Mouse (Mus musculus) left cerebral cortex, adult 9 months (tissue): Measurements from ENCODE around the gene Pacrg.

Experiments
- DNase-seq, 2 experiments: peaks; one replicate each; pipeline ENCODE4 v3.0.0; 2022; ENCODE audit warnings: low spot score in 2 of 2

Gene Pacrg

DNA sequence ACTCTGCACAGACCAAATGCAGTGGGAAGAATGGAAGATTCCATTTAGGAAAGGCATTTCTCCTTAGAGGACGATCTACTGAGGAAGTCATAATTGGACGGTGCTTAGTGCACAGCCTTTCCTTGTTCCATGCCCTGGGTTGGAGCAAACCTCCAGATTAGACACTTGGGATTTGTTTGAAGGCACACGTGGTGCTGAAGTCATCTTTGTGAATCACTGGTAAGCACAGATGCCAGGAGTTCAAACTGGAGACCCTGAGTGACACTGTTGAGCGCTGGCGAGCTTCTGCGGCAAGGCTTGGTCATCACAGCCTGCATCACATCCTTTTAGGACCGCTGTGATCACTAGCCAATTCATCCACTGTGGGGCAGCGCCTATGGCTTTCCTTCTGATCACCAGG is 385.7 kb downstream of the Pacrg start:
- peak; percentile 31 to 37 for DNase-seq

DNA sequence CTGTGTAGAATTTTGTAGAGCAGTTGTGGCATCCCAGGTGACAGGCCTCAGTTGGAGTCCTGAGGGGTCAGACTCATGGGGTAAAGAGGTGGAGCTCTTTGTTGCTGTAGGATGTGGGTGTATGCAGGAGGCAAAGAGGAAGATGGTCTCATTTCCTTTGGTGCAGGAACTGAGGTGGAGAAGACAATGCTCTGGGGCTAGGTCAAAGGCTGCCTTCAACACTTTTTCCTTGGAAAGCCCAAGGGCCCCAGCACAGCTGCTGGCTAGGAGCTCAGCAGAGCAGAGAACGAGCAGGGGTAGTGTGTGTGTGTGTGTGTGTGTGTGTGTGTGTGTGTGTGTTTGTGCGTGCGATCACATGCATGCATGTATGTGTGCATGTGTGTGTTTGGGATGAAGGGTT is 387.3 kb downstream of the Pacrg start:
- no peak for DNase-seq

DNA sequence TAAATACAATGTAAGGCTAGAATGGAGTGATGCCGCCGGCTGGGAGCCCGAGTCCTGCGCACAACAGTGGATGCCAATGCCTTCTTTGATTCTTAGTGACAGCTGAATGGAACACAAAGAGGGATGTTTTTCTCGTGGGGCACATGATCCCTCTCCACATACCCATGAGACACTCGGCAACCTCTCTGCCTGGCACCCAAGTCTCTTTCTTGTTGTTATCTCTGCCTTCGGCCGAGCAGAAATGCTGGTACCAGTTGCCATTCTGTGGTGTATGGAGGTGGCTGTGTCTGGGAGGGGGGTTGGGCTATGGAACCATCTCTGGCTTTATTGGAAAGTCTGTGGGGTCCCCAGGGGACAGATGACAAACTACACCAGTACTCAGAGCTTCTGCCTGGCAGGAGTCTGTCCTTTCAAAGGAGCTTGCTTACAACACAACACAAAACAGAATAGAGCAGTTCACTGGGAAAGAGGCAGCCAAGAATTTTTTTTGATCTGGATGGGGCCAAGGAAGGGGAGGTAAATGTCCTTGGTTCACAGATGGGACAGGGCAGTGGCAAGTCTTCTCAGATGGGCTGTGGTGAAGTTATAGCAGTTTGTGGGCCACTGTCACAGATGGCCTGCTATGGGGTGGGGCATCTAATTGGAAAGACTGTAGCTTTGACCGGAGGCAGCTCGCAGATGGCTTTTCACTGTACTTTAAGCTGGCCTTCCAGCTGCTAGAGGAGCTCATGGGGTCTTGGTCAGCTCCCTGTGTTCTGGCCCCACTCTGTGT is 388.6 kb downstream of the Pacrg start:
- DNase-seq = peak; percentile 53 to 62

DNA sequence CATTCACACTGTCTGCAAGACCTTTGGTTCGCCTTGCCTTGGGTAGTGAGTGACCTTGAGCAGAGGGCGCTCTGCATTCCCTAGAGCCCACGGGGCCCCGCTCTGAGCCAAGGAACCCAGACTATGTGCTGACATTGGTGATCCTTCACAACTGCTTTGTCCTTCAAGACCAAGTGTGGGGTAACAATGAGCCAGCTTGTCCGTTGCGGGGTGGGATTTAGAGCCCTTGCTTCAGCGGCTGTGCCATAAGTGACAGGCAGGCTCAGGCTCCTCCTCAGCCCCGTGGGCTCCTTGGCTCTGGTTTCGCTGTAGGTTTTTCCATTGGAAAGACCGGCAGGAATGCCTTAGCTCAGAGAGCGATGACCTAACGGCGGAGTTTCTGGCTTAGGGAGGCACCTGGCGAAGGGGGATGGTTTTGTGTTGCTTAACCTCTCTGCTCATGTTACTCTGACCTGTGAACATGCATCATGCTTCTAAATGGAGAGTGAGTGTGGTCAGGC is 390.3 kb downstream of the Pacrg start:
- no peak for DNase-seq

DNA sequence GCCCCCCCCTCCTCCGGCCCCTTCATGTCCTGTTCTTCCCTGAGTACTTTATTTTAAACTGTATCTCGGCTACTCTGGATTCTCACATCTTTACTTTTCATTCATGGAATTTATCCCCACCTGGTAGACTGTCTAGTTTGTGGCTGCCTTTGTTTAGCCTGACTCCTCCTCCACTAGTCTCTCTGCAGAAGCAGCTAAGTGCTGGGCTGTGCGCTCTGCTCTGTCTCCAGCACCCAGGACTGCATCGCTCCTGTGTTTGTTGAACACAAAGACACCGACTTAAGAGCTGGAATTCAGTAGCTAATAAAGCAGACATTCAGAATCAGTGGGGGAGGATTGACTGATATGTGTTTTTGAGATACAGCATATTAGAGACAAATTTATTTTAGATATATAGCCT is 391.7 kb downstream of the Pacrg start:
- DNase-seq = no peak

DNA sequence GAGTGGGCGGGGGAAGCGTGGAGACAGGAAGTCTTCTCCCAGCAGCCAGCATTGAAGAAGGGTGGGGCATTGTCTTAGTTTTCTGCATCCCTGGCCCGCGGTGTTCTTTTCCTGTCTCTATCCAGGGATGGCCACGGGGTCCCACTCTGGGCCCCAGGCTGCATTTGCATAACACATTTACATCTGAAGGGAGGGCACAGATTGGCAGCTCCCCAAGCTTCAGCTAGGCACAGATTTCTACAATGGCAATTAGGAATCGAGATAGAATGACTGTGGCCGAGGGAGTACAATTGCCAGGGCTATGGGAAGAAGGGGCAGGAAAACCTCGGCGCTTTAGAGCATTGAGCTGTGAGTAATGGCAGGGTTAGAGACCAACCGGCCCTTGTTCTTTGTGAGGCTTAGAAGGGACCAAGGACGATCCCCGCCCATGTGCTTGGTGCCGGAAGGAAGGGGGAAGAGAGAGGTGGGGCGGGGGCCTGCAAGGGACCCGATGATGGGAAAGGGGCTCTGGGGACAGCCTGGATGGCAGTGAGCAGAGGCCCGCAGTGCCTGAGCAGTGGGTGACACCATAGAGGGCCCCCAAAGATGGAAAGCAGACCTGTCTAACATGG is 398.5 kb downstream of the Pacrg start:
- no peak for DNase-seq

DNA sequence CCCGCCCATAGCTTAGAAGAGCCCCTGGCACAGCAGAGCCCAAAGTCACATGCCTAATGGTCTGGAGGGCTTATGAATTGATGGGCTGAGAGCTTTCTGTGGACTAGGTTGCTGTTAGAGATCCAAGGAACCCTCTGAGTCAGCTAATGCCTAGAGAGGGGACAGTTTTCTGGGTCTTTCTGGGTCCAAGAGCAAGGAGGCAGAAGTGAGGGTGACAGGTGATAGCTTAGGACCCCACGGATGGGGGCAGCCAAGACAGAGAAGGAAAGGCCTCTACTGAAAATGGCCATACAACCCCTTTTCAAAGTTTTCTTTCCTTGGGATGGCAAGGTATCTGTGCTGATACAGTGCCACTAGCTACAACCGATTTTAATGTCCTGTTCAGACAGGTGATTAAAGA is 399.1 kb downstream of the Pacrg start:
- no peak for DNase-seq

DNA sequence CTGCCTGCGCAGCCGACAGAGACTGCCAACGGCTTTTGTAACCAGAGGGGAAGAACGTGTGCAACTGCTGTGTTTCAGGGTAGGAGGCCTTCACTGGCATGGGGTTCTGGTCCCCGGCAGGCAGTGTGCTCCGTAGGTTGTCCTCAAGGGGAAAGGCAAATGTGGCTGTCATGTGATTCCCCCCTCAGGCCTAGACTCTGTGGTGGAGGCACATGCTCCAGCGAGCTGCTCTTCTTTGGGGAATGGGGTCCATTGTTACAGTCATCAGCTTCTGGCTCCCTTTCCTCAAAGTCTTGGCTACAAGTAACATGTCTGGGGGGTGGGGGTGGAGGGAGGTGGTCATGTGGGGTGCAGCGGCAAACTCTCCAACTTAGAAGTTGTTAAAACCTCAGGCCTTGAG is 400.3 kb downstream of the Pacrg start:
- no peak for DNase-seq

DNA sequence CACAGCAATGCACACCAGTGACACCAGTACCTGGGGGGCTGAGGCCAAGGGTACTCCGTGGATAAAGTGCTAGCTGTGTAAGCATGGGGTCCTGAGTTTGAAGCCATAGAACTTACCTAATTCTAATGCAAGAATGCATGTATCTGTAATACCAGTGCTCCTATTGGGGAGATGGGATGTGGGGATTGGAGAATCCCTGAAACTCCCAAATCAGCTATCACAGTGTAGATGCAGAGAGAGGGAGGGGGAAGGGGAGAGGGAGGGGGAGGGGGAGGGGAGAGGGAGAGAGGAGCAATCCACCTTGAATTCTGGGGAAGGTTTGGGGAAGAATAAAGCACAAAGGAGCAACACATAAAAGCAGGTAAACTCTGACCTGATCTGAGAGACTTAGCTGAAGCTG is 405.2 kb downstream of the Pacrg start:
- DNase-seq = no peak

DNA sequence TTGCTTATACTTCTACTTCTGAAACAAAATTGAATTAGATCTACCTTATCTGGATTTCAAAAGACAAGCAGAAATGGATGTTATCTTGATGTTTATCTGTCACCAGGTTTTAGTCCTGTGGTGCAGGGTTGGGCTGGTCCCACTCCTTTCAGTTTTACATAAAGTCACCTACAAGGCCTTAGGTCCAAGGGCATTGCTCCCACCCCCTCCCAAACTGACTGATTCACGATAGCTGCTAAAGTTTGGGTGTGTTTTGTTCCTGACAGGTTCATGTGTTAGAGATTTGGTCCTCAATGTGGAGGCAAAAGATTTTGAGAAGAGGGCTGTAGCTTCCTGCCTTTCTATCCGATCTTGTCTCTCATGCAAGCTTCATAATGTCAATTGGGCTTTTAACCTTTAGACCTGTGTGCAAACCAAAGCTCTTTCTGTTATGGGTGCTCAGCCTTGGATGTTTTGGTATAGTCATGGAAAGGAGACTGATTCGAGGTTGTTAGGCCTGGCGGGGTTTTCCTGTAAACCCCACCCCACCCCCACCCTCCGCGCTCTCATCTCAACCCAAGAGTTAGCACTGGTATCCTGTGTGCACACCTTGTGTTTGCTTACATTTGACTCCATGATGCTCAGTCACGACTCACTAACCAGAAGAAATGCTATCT is 407.5 kb downstream of the Pacrg start:
- no peak for DNase-seq

DNA sequence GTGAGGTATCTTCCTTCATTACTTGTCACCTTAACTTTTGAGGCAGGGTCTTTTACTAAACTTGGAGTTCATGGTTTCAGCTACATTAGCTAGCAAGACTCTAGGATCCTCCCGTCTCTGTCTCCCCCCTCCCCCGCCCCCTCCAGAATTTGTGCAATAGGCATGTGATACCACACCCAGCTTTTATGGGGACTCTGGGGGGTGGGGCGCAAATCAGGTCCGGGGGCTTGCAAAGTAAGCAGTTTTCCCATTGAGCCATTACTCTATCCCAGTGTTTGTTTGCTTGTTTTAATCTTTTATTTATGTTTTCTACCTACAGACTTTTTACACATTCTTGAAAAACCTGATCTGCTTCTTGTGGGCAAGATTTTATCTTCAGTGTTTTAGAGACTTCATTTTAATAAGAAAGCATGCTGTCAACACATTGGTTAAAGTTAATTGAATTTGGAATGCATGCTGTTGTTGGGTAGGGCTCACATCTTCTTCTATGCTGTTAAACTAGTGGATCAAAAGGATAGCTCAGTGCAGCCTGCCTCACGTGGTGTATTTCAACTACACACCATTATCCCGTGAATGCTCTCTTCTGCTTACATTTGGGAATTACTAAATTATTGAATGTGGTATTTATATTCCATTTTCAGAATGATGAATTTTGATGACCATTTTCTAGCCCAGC is 408.1 kb downstream of the Pacrg start:
- no peak for DNase-seq

DNA sequence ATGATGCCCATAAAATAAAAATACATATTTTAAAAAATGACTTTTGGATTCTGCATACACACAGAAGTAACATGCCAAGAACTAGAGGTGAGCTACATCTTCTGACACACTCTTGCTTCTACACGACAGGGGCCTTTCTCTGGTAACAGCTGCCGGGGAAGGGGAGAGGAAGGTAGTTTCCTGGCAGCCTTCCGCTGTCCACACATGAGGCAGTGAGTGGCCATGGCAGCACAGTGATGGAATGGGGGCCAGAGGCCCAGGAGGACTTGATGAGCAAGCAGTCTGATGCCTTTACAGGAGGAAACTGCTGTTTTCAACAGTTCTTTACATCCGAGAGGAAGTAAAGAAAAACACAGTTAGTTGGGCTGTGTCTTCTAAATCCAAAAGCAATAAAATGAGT is 409.3 kb downstream of the Pacrg start:
- no peak for DNase-seq

DNA sequence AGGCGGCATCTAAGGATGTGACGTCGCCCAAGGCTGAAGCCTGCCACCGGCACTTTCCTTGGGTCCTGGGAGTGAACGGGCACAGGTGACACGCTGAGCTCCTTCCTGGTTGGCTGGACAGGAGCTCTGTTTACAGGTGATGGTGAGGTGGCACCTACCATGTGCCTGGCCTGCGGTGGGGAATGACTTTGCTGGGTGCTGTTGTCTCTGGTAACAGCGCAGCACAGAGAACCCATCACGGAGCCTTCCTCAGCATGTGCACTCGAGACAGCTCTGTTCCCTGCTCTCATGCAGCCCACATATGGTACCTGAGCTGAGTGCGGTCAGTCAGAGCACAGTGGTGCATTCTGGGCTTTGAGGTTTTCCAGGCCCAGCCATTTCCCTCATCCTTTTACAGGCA is 410.7 kb downstream of the Pacrg start:
- no peak for DNase-seq

DNA sequence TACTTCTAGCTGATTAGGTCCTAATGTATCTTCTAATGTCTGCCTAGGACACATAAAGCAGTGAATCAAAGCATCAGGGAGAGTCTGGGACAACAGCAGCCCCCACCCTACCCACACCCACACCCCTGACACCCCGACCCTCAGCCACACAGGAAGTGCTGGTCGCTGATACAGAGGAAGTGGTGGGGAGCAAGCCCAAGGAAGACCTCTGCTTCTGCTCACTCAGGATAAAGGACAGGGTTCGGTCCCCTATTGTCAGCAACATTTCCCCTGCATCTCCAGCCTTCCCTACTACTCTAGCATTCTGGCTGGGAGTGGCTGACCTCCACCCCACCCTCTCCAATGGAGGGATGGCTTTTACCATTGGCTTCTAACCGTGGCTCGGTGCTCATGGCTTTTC is 414.8 kb downstream of the Pacrg start:
- DNase-seq = no peak

DNA sequence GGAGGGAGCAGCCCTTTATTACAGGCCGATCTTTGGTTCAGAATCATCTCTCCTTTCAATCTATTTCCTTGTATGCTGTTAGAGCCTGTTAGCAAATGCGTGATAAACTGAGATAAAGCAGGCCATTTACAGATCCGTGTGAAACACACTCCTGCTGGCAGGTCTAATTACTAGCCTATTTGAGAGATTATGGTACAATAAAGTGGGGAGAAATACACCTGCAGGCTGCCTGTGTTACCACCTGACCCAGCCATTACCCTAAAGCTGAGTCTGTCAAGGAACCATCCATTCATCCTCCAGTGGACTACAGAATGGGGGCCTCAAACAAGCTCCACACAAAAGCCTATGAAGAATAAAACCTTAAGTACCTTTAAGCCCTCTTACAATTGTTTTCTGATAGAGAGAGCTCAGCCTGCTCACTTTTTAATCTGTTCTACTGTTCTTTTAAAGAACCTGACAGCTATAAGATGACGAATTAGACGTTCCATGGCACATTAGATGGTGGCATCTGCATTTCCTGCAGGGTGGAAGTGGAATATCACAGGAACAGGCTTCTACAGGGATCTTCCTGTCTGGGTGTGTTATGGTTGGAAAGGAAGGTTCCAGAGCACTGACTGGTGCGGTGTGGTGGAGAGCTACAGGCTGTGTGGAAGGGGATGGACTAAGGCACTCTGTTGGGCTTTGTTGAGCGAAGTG is 422.4 kb downstream of the Pacrg start:
- no peak for DNase-seq

DNA sequence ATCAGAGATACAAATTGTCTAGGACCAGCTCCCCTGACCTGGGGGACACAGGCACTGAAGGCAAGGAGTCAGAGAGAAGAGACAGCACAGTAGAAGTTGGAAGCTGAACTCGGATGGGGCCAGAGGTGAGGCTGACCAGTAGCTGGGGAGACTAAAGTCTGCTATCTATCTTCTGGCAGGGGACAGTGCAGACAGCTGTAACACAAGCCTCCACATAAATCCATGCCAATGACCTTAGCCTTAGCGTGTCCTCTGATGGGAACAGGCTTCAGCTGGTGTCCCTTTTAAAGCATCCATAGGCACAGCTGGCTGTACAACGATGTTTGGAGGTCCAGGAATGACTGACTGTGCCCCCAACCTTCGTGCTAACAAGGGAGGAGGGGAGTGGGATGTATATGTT is 423.1 kb downstream of the Pacrg start:
- no peak for DNase-seq

DNA sequence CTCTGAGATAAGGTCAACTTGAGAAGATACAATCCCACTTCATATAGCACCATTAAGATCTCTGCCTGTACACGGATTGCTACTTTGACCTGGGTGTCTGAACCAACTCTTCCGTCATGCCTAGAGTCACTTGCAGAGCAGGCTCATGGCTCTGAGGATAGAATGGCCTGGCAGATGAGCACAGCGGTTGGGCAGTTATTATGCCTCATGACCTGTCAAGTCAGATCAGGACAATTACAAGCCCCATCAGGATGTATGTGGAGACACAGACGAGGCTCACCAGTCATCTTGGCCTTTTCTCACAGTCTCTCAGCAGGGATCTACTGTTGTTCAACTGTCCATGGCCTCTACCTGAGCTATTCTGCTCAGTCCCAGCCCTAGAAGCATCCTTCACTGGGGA is 424.0 kb downstream of the Pacrg start:
- DNase-seq = no peak

DNA sequence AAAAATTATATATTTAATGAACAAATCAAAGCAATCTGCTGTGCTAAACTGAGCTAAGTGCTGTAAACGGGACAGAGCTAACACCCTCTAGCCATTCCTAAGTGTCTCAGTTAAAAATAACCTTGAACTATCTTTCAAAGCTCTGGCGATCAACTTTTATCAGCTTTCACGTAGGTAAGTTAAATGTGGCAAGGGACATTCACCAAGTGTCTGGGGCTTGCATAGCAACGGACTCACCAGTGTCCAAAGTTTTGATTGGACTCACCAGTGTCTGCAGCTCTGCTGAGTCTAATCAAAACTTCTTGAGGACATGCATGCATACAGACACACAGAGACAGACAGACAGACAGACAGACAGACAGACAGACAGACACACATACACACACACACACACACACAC is 425.7 kb downstream of the Pacrg start:
- DNase-seq = no peak

DNA sequence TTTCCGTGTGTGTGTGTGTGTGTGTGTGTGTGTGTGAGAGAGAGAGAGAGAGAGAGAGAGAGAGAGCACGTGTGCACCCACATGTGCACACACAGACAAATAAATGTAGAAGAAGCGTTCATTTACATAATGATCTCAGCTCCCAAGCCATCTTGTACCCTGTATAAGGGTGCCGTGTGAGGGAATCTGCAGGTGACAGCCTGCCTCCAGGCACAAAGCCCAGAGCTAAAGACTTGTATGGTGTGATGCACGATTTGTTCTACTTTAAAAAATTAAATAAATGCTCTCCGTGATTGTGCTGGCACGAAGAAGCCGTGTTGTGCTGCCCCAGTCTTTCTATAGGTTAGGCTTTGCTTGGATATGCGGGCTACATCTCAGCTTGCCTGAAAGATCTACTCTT is 426.2 kb downstream of the Pacrg start:
- no peak for DNase-seq

DNA sequence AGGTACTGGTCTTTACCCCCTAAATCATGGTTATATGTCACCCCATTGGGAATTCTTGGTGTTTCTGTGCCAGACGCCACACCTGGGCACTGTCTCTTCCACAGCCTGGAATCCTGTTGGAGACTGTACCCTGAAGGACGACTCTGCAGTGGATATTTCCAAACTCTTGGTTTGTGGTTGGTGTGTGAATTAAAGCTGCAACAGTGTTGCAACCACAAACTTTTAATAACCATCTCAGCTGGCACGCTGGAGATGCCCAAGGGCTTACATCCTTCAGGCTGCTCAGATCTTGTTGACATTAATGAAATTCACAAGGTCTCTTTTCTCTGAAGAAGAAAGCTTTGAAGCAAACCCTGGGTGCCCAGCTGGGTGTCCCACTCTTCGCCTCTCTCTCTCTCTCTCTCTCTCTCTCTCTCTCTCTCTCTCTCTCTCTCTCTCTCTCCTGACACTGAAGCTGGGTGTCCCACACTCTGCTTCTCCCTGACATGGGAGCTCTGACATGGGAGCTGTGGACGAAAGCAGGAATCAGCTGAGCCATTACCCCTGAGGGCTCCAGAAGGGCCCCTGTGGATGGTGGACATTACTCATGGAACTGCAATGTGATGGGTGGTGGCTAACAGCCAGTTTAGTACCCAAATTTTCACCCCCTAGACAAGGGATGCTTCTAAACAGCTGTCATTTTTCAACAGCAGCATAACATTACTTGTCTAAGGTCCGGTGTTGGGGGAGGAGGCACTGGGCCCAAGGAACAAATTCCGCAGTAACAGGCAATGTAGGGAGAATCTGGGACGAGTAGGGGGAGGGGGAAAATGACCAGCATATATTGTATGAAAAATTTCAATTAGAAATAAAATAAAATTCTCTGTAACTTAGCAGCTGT is 429.3 kb downstream of the Pacrg start:
- no peak for DNase-seq

DNA sequence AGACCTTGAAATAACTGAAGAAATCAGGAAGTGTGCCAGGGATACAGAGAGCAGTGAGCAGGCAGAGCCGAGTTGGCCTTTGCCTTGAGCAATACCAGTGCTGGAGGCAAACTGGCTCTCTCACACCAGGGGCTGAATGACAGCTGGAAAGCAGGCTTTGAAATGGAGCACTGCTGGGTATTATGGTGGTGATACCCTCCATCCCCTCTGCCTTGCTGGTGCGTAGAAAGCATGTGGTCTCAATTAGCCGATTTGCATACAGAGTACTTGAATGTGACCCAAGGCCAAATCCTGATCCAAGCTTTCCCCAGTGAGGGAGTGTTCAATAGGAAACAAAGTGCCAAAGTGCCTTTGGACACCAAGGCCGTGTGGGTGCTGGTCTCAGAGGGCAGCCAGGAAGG is 431.4 kb downstream of the Pacrg start:
- DNase-seq = no peak
